Mouse (Mus musculus): ENCODE measurements around the gene Atp8b2.

The Atp8b2 gene

GRCm38 (mm10) chr3:89899511-89899908, 63.8 kb downstream of the Atp8b2 start:
- DNase-seq (ENCODE audit: low spot score), result no peak

GRCm38 (mm10) chr3:89898870-89899510, 64.3 kb downstream of the Atp8b2 start:
- DNase-seq (ENCODE audit: low spot score), result no peak

- DNase-seq (ENCODE audit: low spot score), result no peak
Measured at GRCm38 (mm10) chr3:89898011-89898410, 65.3 kb downstream of the Atp8b2 start.

- DNase-seq (ENCODE audit: low spot score), result no peak
Measured at GRCm38 (mm10) chr3:89897204-89897796, 66.0 kb downstream of the Atp8b2 start.

- DNase-seq (ENCODE audit: low spot score), result no peak
Measured at GRCm38 (mm10) chr3:89896571-89896970, 66.7 kb downstream of the Atp8b2 start.

- DNase-seq (ENCODE audit: low spot score), result no peak
Measured at GRCm38 (mm10) chr3:89892517-89893106, 70.7 kb downstream of the Atp8b2 start.

GRCm38 (mm10) chr3:89891696-89892095, 71.6 kb downstream of the Atp8b2 start:
- DNase-seq (ENCODE audit: low spot score), result no peak

GRCm38 (mm10) chr3:89889841-89890430, 73.4 kb downstream of the Atp8b2 start:
- DNase-seq (ENCODE audit: low spot score), result no peak
